Mouse (Mus musculus) intestine, embryonic 15.5 days (tissue): ENCODE results near the gene Prss12. TPM values are rescaled to one million over a fixed set of nuclear protein-coding genes. Genes with fewer than 3 reads are reported as not detected.
"Not testable (repeated sequence)": the region's sequence is repeated elsewhere in the genome, so short reads cannot be mapped to it uniquely, and the experiment has no call there.

Experiments
- ATAC-seq: fragments of 200-750 bp; cut with Nextera tagmentation; 2 replicates; pipeline ENCODE4 v1.8.0; 2017; ENCODE audit warnings: moderate TSS enrichment, moderate library complexity
- H3K27ac ChIP-seq: fragments of 300-500 bp; sonication (generic); 2 replicates; pipeline ENCODE4 v1.5.1; 2015; ENCODE audit warnings: mild to moderate bottlenecking, inconsistent platforms
- H3K27me3 ChIP-seq: fragments of 300-500 bp; sonication (generic); replicated peaks from 2 replicates; pipeline ENCODE4 v1.6.1; 2015; ENCODE audit warnings: inconsistent platforms
- H3K36me3 ChIP-seq: fragments of 300-500 bp; sonication (generic); 2 replicates; pipeline ENCODE4 v1.6.1; 2015; ENCODE audit warnings: inconsistent platforms
- H3K4me1 ChIP-seq: fragments of 300-500 bp; sonication (generic); replicated peaks from 2 replicates; pipeline ENCODE4 v1.6.1; 2015; ENCODE audit warnings: inconsistent platforms
- H3K4me2 ChIP-seq: fragments of 300-500 bp; sonication (generic); replicated peaks from 2 replicates; pipeline ENCODE4 v1.6.1; 2015; ENCODE audit warnings: mild to moderate bottlenecking, inconsistent platforms
- H3K4me3 ChIP-seq: fragments of 300-500 bp; sonication (generic); replicated peaks from 2 replicates; pipeline ENCODE4 v1.5.1; 2015; ENCODE audit warnings: inconsistent platforms
- H3K9ac ChIP-seq: fragments of 300-500 bp; sonication (generic); 2 replicates; pipeline ENCODE4 v1.6.1; 2015; ENCODE audit warnings: inconsistent platforms
- H3K9me3 ChIP-seq: fragments of 300-500 bp; sonication (generic); 2 replicates; pipeline ENCODE4 v1.6.1; 2016; ENCODE audit warnings: inconsistent platforms
- WGBS: fragments of 180-500 bp; shearing (Covaris S2); methylation state at CpG from one replicate; pipeline ENCODE4 v1.1.7; 2015; 5-methylcytosine and 5-hydroxymethylcytosine counted together
- polyA plus RNA-seq: library from polyadenylated mRNA; unstranded; fragments of >200 nt; fragmentation: Nextera tagmentation; extraction: Ambion mirVana; gene quantifications from 2 replicates; pipeline ENCODE4 v1.2.1, GENCODE M21; 2015

Prss12 gene
- polyA plus RNA-seq, 1 experiment from 2014 or later: 6.3 TPM

- no peaks in the 10 kb centered on the region for H3K4me1 ChIP-seq
- H3K9ac ChIP-seq: no peak overlapping the region
- ATAC-seq: no peak
- no peaks in the 10 kb centered on the region for H3K9me3 ChIP-seq
- H3K27ac ChIP-seq: no peak overlapping the region
- H3K4me2 ChIP-seq: no peak overlapping the region
- WGBS: 77% methylated on average over 6 of the region's 6 CpGs
- no peaks in the 10 kb centered on the region for H3K27me3 ChIP-seq
- no peaks in the 10 kb centered on the region for H3K36me3 ChIP-seq
- H3K4me3 ChIP-seq: no peak overlapping the region
Measured at GRCm38 (mm10) chr3:123495088-123495487, 48.4 kb downstream of the Prss12 start.

DNA sequence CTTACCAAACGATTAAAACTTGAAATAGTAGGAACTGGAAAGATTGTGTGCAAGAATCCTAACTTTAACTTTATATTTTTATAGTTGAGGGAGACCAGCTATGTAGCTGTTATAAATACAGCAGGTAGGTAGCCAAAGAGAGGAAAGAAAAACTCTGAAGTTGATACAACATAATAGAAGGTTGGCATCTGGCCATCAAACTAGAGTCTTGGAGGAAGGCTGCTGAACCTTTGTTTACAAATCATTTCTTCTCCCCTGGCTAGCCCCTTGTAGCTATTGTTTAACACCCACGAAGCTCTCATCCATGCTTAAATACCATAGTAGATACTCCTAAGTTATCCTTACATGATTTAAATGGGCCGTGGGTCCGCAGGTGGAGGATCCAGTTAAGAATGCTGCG is 52.1 kb downstream of the Prss12 start:
- no peak for ATAC-seq
- no peaks in the 10 kb centered on the region for H3K9me3 ChIP-seq
- H3K27ac ChIP-seq: no peak overlapping the region
- no peaks in the 10 kb centered on the region for H3K4me1 ChIP-seq
- 75% methylated on average over 5 of the region's 5 CpGs for WGBS
- no peak overlapping the region for H3K4me3 ChIP-seq
- no peaks in the 10 kb centered on the region for H3K27me3 ChIP-seq
- H3K4me2 ChIP-seq: no peak overlapping the region
- H3K36me3 ChIP-seq: no peaks in the 10 kb centered on the region
- no peak overlapping the region for H3K9ac ChIP-seq

- 86% methylated on average over 2 of the region's 2 CpGs for WGBS
- H3K4me2 ChIP-seq, ATAC-seq, H3K4me3 ChIP-seq, H3K27me3 ChIP-seq, H3K4me1 ChIP-seq, H3K36me3 ChIP-seq, H3K9ac ChIP-seq, H3K27ac ChIP-seq, H3K9me3 ChIP-seq: not testable (repeated sequence)
Measured at GRCm38 (mm10) chr3:123501798-123502197, 55.1 kb downstream of the Prss12 start.

DNA sequence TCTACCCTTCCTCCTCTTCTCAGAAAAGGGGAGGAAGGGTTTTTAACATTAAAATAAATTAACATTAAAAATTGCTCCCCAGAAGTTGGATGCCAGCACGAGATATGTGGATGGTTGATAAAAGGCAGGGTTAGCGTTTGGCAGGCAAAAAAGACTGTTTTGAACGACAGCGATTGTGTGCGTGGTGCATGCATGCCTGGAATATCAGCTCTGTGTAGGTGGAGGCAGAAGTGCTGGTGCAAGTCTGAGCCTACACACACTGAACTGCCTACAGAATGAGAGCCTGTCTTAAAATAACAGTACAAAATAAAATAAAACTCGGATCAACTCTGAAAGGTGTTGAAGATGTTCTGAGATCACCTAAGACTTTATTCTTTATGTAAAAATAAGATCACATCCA is 57.2 kb downstream of the Prss12 start:
- H3K27me3 ChIP-seq: no peaks in the 10 kb centered on the region
- H3K27ac ChIP-seq: no peak overlapping the region
- H3K9ac ChIP-seq: no peak overlapping the region
- ATAC-seq: no peak
- H3K36me3 ChIP-seq: no peaks in the 10 kb centered on the region
- H3K4me1 ChIP-seq: 0 out of 2 replicates have a peak, but pooled peaks cover 3% of the 10 kb centered on the region
- 68% methylated on average over 6 of the region's 6 CpGs for WGBS
- no peak overlapping the region for H3K4me3 ChIP-seq
- H3K4me2 ChIP-seq: no peak overlapping the region
- no peaks in the 10 kb centered on the region for H3K9me3 ChIP-seq

- 83% methylated on average over 7 of the region's 7 CpGs for WGBS
Measured at GRCm38 (mm10) chr3:123504783-123505182, 58.1 kb downstream of the Prss12 start.

GRCm38 (mm10) chr3:123505778-123506667 is 59.3 kb downstream of the Prss12 start:
- Histone ChIP-seq H3K4me3 (no peak overlapping the region), H3K27me3 (no peaks in the 10 kb centered on the region), H3K9me3 (no peaks in the 10 kb centered on the region), H3K27ac (peak overlapping the region; percentile 58; the same call in 1 of the 2 replicates), H3K4me2 (peak overlapping the region; percentile 27; the same call in 1 of the 2 replicates), H3K4me1 (0 out of 2 replicates have a peak, but pooled peaks cover 3% of the 10 kb centered on the region), H3K9ac (no peak overlapping the region), H3K36me3 (no peaks in the 10 kb centered on the region)
- ATAC-seq: no peak
- WGBS: 55% methylated on average over 9 of the region's 9 CpGs

More at GRCm38 (mm10) chr3:123504783-123505182, 58.1 kb downstream of the Prss12 start:
- Histone ChIP-seq H3K4me3 (no peak overlapping the region), H3K4me2 (no peak overlapping the region), H3K9ac (no peak overlapping the region), H3K4me1 (0 out of 2 replicates have a peak, but pooled peaks cover 3% of the 10 kb centered on the region), H3K9me3 (no peaks in the 10 kb centered on the region), H3K27ac (no peak overlapping the region), H3K27me3 (no peaks in the 10 kb centered on the region), H3K36me3 (no peaks in the 10 kb centered on the region)
- no peak for ATAC-seq

- H3K4me3 ChIP-seq: peak overlapping the region; percentile 64
- H3K9ac ChIP-seq: peak overlapping the region; percentile 74
- H3K4me1 ChIP-seq: 0 out of 2 replicates have a peak, but pooled peaks cover 3% of the 10 kb centered on the region
- H3K9me3 ChIP-seq: no peaks in the 10 kb centered on the region
- H3K36me3 ChIP-seq: no peaks in the 10 kb centered on the region
- WGBS: 9% methylated on average over 6 of the region's 6 CpGs
- H3K27ac ChIP-seq: peak overlapping the region; percentile 75; the same call in 1 of the 2 replicates
- ATAC-seq: no peak
- no peaks in the 10 kb centered on the region for H3K27me3 ChIP-seq
- H3K4me2 ChIP-seq: peak overlapping the region; percentile 58
Measured at GRCm38 (mm10) chr3:123506699-123507662, 60.3 kb downstream of the Prss12 start.

DNA sequence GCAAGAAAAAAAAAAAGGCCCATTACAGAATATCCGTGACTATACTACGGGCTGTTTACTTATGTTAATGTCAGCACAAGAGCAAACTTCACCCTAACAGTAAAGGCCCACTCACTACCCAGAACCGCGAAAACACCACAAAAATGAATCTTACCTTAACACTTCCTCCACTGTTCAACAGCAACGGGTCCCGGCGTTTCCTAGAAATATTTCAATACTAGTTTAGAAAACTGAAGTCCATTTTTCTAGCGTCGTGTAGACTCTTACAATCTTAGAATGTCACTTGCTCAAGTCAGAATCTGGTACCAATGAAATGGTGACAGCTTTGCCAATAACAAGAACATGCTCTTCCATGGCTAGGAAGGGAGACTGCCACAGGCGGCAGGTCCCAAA is 60.9 kb downstream of the Prss12 start:
- H3K4me2 ChIP-seq: peak overlapping the region; percentile 58
- no peaks in the 10 kb centered on the region for H3K36me3 ChIP-seq
- H3K27ac ChIP-seq: peak overlapping the region; percentile 75
- ATAC-seq: no peak
- H3K9me3 ChIP-seq: no peaks in the 10 kb centered on the region
- 0 out of 2 replicates have a peak, but pooled peaks cover 3% of the 10 kb centered on the region for H3K4me1 ChIP-seq
- WGBS: under 1% methylated on average over 10 of the region's 10 CpGs
- H3K27me3 ChIP-seq: no peaks in the 10 kb centered on the region
- H3K4me3 ChIP-seq: peak overlapping the region; percentile 64
- peak overlapping the region; percentile 74 for H3K9ac ChIP-seq

GRCm38 (mm10) chr3:123508056-123508674 is 61.5 kb downstream of the Prss12 start:
- peak overlapping the region; percentile 100 for H3K27ac ChIP-seq
- no peaks in the 10 kb centered on the region for H3K36me3 ChIP-seq
- peak overlapping the region; percentile 85 for H3K9ac ChIP-seq
- H3K4me1 ChIP-seq: 0 out of 2 replicates have a peak, but pooled peaks cover 3% of the 10 kb centered on the region
- no peaks in the 10 kb centered on the region for H3K9me3 ChIP-seq
- peak; percentile 95 for ATAC-seq
- H3K27me3 ChIP-seq: no peaks in the 10 kb centered on the region
- peak overlapping the region; percentile 61 for H3K4me2 ChIP-seq
- peak overlapping the region; percentile 64 for H3K4me3 ChIP-seq
- under 1% methylated on average over 53 of the region's 53 CpGs for WGBS

DNA sequence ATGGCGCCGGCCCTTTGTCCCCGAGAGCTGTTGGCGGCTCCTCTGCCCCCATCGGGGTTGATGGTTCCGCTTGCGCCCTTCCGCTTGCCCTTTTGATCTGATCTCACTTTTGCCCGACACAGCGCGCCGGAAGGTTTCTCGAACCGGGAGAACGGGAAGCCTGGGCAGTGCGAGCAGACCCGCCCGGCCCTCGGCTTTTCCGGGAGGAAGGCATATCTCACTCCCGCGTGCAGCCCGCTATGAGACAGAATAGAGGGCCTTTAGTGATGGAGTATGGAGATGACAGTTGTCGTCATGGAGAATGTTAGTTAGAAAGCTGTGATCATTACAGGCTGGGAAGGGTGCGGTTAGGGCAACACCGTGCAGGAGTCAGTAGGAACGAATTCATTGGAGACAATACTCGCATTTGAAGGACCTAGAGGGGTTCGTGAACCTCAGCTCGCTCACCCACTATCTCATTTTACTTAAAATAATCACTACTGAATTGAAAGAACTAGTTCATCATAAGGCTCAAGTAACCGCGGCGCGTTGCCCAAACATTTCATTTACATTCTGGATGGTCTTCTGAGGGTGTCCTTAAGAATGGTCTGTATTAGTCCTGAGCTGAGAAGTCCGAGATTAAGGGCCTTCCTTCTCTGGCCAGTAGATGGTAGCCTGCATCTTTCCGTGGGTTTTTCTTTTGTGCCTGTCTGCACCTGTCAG is 62.1 kb downstream of the Prss12 start:
- 0 out of 2 replicates have a peak, but pooled peaks cover 3% of the 10 kb centered on the region for H3K4me1 ChIP-seq
- WGBS: under 1% methylated on average over 36 of the region's 36 CpGs
- H3K27me3 ChIP-seq: no peaks in the 10 kb centered on the region
- ATAC-seq: peak; percentile 80
- H3K9ac ChIP-seq: peak overlapping the region; percentile 85
- peak overlapping the region; percentile 100 for H3K27ac ChIP-seq
- peak overlapping the region; percentile 64 for H3K4me3 ChIP-seq
- H3K36me3 ChIP-seq: no peaks in the 10 kb centered on the region
- no peaks in the 10 kb centered on the region for H3K9me3 ChIP-seq
- H3K4me2 ChIP-seq: peak overlapping the region; percentile 61

GRCm38 (mm10) chr3:123511818-123512217 is 65.1 kb downstream of the Prss12 start:
- Histone ChIP-seq H3K4me1 (no peaks in the 10 kb centered on the region), H3K36me3 (no peaks in the 10 kb centered on the region), H3K4me3 (no peak overlapping the region), H3K4me2 (no peak overlapping the region), H3K9ac (no peak overlapping the region), H3K27me3 (no peaks in the 10 kb centered on the region), H3K9me3 (no peaks in the 10 kb centered on the region), H3K27ac (no peak overlapping the region)
- WGBS: 74% methylated on average over 4 of the region's 4 CpGs
- no peak for ATAC-seq
